Mouse (Mus musculus): ENCODE results near the gene Sart1. TPM values are rescaled to one million over a fixed set of nuclear protein-coding genes. Genes with fewer than 3 reads are reported as not detected.
"Not testable (repeated sequence)": the region's sequence is repeated elsewhere in the genome, so short reads cannot be mapped to it uniquely, and the experiment has no call there.

Gene Sart1
- total RNA-seq, 2 experiments from 2014 or later, result 78.4 to 88.6 TPM

DNA sequence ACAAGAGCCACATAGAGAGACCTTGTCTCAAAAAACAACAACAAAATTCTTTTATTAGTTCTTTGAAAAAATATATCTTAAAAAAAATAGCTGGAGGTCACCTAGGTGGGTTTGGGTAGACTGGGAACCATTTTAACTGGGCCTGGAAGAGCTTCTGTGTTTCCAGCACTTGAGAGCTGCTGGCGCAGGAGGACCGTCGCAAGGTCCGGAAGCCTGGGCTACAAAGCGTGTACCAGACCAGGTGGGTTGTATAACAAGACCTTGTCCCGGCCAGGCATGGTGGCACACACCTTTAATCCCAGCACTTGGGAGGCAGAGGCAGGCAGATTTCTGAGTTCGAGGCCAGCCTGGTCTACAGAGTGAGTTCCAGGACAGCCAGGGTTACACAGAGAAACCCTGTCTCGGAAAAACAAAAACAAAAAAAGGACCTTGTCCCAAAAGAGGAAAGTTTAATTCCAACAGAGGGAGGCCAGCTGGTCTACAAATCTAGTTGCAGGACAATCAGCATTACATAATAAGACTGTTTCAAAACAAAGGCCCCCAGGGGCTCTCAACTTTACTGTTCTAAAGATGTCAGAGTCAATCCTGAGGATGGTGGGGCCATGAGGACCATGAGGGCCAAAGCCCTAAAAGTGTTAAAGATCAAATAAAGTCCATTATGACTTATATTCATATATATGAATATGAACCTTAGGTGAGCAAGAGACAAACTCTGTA, 30.4 kb upstream of the Sart1 start:
- DNase-seq (ENCODE audit: low spot score in 2 of 2), result no peak

DNA sequence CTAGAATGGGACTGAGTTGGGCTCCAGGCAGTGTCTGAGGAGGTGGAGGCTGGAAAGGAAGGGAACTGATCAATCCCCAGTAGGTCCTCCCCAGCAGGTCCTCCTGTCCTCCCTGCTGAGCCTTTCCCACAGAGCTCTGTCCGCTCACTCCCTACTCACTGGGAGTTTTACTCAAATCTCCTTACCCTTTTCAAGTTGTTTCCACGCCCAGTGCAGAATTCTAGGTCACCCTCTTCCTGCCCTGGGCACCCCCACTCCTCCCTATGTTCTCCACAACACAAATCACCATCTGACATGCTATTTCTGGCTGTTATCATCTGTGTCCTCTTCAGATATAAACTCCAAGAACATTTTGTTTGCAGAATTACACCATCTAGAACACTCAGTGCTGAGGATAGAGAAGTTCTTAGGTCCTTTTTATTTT, 26.0 kb upstream of the Sart1 start:
- DNase-seq (ENCODE audit: low spot score in 2 of 2), result no peak

- DNase-seq (ENCODE audit: low spot score in 2 of 2), result no peak
Observed at GRCm38 (mm10) chr19:5413840-5414239, 25.3 kb upstream of the Sart1 start.

GRCm38 (mm10) chr19:5411961-5412360, 23.5 kb upstream of the Sart1 start:
- no peak for DNase-seq (ENCODE audit: low spot score in 2 of 2)

GRCm38 (mm10) chr19:5410641-5411040, 22.1 kb upstream of the Sart1 start:
- DNase-seq (ENCODE audit: low spot score in 2 of 2), result no peak

GRCm38 (mm10) chr19:5409068-5409467, 20.6 kb upstream of the Sart1 start:
- DNase-seq (ENCODE audit: low spot score in 2 of 2), result no peak

- DNase-seq (ENCODE audit: low spot score in 2 of 2), result no peak
Observed at GRCm38 (mm10) chr19:5408057-5409001, 19.8 kb upstream of the Sart1 start.

GRCm38 (mm10) chr19:5407133-5407532, 18.6 kb upstream of the Sart1 start:
- peak; percentile 43 to 48 for DNase-seq (ENCODE audit: low spot score in 2 of 2)

DNA sequence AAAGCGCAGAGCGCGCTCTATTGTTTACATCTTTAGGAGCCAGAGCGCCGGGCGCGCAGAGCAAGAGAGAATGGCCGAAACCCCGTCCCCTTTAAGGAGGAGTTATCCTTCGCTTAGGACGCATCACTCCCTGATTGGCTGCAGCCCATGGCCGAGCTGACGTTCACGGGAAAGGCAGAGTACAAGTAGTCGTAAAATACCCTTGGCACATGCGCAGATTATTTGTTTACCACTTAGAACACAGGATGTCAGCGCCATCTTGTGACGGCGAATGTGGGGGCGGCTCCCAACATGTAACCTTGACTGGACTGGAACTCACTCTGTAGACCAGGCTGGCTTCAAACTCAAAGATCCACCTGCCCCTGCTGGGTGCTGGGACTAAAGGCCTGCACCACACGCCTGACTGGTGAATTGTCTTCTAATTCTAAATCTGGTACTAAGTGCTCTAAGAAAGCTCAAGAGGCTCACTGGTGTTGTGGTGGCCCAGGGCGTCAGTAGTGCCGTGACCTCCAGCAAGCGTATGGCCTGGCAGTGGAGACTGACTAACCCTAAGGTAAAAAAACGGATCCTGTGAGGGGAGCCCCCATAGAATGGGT, 18.1 kb upstream of the Sart1 start:
- peak in 1 of 2 experiments; percentile 55 for DNase-seq (ENCODE audit: low spot score in 2 of 2)

- no peak for DNase-seq (ENCODE audit: low spot score in 2 of 2)
Observed at GRCm38 (mm10) chr19:5405924-5406323, 17.4 kb upstream of the Sart1 start.

DNA sequence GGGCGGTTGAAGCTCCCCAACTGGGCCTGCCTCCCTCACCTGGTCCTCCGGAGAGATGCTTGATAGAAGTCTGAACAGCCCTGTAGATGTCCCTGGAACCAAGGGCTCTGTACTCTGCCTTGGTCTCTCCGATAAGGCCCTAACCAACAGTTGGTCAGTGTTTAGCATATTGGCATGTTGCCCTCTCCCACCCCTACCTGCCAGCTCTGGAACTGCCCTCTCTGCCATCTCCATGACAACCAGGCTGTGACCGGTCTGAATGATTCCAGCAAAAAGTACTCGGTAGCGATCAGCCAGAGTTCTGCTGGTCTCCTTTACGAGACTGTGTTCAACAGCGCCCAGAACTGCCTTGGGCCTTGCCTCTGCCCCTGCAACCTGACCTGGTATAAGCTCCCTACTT, 13.8 kb upstream of the Sart1 start, which contains the start of gene Tsga10ip:
Gene Tsga10ip (minus strand): TSS at position 234 of the 400 bp plus-strand sequence.
- no peak for DNase-seq (ENCODE audit: low spot score in 2 of 2)

GRCm38 (mm10) chr19:5401073-5401472, 12.6 kb upstream of the Sart1 start:
- DNase-seq (ENCODE audit: low spot score in 2 of 2), result not testable (repeated sequence)

GRCm38 (mm10) chr19:5395371-5395770, 6.9 kb upstream of the Sart1 start:
- no peak for DNase-seq (ENCODE audit: low spot score in 2 of 2)

GRCm38 (mm10) chr19:5394168-5394567, 5.7 kb upstream of the Sart1 start:
- no peak for DNase-seq (ENCODE audit: low spot score in 2 of 2)

GRCm38 (mm10) chr19:5392892-5393291, 4.4 kb upstream of the Sart1 start:
- no peak for DNase-seq (ENCODE audit: low spot score in 2 of 2)

DNA sequence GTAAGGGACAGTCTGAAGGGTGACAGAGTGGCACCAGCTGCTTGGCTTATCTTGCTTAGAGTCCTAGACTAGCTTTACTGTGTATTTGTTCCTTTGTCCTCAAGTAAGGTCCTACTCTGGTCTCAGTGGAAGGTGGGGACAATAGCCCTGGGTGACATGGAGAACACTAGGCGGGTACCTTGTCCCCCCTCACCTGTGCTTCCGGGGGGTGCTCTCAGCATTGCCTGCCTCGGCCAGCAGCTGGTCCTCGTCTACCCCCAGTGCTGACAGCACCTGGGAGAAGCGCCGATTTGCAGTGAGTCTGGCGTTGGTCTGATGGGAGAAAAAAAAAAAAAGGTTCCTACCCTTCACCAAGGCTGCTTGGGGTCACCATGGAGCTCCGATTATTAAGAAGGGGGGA, 1.9 kb upstream of the Sart1 start:
- no peak for DNase-seq (ENCODE audit: low spot score in 2 of 2)

DNA sequence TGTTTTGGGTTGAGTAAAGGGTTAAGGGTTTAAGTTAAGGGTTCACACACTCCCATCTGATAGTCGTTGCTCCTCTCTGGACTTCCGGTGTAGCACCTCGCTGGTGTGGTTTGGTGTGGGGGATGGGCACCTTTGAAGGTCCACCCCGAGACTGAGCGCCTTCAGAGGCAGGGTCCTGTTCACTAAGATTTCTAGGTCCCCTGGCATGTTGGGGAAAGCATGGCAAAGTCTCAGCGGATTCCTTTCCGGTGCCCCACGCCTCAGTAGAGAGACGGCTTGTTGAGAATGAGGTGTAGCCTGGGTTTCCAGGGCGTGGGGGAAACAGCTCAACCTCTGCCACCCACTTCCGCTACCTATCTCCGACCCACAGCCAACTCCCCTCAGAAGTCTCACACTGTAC, 1.1 kb upstream of the Sart1 start:
- DNase-seq (ENCODE audit: low spot score in 2 of 2), result no peak

DNA sequence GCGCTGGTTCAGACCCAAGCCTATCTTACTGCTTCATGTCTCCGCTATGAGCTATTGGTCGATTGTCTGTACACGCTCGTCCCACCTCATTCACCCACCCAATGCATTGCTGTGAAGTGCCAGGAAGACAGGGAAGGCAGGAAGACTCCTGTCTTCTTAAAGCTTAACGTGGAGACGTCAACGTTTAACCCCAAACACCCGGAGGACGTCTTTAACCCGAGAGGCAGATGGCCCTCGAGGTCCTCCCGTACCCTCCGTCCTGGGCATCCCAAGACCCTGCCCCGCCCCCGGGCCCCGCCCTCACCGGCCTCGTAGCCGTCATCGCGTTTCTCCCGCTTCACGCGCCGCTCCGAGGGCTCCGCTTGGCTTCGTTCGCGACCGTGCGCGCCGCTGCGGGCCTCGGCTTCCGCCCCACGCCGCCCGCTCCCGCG, 477 bp downstream of the Sart1 start:
- DNase-seq (ENCODE audit: low spot score in 2 of 2), result no peak

DNA sequence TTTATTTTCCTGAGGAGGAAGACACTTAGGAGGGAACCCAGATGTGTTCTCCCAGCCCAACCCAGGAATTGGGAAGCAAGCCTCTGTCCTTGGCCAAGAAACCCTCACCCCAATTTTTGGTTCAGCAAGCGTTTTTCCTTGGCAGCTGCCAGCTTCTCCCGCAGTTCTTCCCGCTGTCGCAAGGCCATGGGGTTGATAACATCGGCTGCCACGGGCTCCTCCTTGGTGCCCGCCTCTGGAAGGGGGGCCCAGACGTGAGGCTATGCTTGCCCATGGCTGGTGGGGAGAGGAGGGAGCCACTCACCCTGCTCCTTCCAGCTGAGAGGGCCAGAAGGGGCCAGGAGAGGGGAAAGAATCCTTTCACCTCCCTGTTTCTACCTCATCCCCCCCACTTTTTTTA, 3.8 kb downstream of the Sart1 start:
- no peak for DNase-seq (ENCODE audit: low spot score in 2 of 2)

DNA sequence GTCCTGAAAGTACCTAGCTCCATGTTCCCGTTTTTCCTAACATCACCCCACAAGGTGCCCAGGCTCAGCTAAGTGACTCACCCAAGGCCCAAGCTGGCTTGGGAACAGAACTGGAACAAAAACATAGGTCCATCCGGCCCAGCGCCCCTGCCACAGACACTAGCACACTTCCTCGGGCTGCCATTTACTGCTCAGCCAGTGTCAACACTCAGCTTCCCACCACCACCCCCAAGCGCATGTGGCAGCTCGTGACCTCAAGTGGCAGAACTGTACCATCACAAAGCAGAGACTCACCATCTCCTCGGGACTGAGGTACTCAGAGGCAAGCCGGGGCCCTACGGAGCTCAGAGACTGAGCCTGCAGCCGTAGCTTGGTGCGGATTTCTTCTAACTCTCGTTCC, 5.2 kb downstream of the Sart1 start:
- DNase-seq (ENCODE audit: low spot score in 2 of 2), result no peak

DNA sequence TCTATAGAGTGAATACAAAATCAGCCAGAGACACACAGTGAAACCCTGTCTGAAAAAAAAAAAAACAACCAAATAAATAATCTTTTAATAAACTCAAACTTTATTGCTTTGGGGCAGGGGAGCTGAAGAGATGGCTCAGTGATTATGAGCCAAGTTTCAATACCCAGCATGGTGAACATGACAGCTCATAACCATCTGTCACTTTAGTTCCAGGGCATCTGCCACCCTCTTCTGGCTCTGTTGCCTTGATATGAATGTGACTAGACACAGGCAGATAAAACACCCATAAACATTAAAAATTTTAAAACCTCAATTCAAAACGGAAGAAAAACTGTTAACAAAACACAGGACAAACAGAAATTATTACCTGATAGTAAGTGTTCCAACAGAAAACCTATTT, 11.1 kb downstream of the Sart1 start:
- DNase-seq (ENCODE audit: low spot score in 2 of 2), result no peak

DNA sequence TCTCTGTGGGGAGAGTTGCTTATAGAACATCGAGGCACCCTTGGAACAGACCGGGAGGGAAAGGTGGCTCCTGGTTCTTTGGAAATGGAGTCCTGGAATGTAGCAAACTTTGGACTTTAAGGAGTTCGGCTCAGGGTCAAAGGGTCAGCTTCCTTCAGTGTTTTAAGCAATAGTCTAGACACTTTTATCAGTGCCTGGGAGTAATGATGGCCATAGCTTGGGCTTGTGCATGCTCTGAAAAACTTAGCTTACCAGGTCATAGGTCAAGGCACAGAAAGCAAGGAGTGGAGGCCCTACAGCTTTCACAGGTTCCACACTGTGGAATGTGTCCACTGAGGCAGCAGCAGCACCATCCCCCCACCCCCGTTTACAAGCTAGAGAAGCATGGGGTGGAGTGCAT, 13.8 kb downstream of the Sart1 start:
- no peak for DNase-seq (ENCODE audit: low spot score in 2 of 2)

Data from left cerebral cortex, adult 18-20 months (tissue).